Mouse (Mus musculus): ENCODE measurements around the gene Naaladl1. TPM values are rescaled to one million over a fixed set of nuclear protein-coding genes. Genes with fewer than 3 reads are reported as not detected.
A peak's percentile ranks its signal among the peaks of the same experiment; 100 is the strongest.

Gene Naaladl1
- not detected for total RNA-seq (2021)
- long read RNA-seq, experiment 1: 0 reads
- long read RNA-seq, experiment 2: 0 reads

DNA sequence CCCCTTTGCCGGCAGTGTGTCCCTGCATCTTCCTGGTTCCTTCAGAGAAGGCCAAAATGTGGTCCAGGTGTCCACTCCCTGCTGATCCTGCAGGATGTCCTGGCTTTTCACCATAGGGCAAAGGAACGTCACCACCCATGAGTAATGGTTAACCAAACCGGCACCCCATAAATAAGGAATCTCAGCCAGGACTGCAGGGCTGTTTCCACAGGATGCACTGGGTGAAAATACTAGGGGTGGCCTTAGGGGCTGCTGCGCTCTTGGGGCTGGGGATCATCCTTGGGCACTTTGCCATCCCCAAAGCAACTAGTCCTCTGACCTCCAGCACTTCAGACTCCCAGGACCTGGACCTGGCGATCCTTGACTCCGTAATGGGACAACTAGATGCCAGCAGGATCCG, at the start of gene Naaladl1:
TSS of gene Naaladl1 (plus strand) at position 197 of the 400 bp plus-strand sequence.
- intact Hi-C loops (cut with DNase I; ENCODE audit: low total_unique reads): no loop called here

DNA sequence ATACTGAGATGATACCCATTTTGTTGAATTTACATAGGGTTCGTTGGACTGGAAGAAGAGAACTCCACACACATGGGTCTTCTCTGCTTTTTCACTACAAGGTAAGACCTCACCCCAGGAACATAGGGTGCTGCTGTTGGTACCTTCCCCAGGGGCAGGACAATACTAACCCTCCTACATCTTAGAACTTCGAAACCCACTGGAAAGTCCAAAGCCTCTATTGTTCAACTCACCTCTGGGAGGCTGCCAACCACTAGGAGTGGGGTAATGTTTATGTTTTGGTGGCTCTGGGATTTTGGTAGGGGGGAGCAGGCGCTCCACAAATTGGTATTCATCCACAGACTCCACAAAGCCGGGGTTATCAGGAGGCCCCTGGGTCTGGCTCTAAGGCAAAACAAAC, 48.9 kb upstream of the Naaladl1 start:
- intact Hi-C loops (cut with DNase I; ENCODE audit: low total_unique reads): no loop called here
- no peak for DNase-seq

More for the DNA sequence above, at the start of gene Naaladl1:
- DNase-seq: no peak

DNA sequence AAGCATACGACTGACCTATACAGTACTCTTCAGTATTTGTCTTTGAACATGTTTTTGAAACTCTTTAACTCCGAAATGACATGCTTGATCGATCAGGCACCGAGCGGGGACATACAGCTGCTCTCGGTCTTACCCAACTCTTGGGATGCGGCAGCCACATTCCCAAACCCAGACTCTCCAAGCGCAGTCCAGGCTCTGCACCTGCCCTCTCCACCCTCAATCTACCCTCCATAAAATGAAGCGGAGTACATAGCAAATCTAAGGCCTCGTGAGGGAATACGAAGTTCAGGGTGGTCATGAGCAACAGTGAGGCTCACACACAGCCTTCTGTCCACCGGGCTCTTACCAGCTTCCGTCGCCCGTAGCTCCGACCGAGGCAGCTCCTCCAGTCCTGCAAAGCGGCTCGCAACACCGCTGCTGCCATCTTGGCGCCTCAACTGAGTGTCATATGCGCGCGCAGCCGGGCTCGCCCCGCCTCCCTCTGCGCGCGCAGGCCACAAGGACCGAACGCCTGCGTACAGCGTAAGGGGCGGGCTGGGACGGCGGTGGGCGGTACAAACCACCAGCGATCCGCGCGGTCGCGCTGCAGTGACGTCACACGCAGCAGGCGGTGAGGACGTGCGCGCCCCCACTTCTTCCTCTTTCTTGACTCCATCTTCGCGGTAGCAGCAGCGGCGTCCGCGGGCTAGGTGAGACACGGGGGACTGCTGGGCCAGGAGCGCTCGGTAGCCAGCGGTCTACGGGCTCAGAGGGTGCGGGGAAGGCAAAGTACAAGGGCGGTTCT, 48.1 kb upstream of the Naaladl1 start, which contains the start of the genes Mrpl49 and Fau:
TSS of gene Mrpl49 (minus strand) at position 473 of the 784 bp plus-strand sequence.
TSS of gene Fau (plus strand) at position 532 of the 784 bp plus-strand sequence.
- peak; percentile 99 for DNase-seq
- intact Hi-C loops (cut with DNase I; ENCODE audit: low total_unique reads): no loop called here

DNA sequence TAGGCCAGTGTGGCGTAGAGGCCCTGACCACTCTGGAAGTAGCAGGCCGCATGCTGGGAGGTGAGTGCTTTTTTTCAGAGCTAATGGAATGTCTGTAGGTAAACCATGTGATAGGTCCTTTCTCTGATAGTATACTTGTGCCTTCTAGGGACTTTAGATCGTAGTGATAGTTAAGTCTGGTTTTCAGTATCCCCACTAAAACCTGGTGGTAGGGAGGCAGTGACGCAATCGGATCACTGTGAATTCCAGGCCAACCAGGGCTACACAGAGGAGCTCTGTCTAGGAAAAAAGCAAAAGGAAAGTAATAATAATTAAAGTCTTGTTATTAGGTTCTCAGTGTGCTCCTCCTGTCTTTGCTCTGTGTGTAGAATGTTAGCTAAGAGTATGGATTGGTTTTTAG, 47.1 kb upstream of the Naaladl1 start:
- intact Hi-C loops (cut with DNase I; ENCODE audit: low total_unique reads): no loop called here

DNA sequence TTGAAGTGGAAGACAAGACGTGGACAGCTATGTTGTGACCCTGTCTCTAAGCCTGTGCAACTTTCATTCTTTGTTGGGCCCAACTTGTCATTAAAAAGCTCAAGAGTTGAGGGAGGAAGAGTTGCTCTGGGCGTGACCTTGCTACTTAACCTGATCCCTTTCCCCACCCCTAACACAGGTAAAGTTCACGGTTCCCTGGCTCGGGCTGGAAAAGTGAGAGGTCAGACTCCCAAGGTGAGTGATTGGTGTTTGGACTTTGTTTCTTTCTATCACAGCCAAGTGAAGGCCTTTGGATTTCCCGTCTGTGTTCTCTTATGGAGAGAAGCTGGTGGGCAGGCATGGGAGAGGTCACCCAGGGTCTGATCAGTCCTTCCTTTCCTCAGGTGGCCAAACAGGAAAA, 46.6 kb upstream of the Naaladl1 start:
- DNase-seq: no peak
- intact Hi-C loops (cut with DNase I; ENCODE audit: low total_unique reads): no loop called here

More for the DNA sequence above, 47.1 kb upstream of the Naaladl1 start:
- no peak for DNase-seq

DNA sequence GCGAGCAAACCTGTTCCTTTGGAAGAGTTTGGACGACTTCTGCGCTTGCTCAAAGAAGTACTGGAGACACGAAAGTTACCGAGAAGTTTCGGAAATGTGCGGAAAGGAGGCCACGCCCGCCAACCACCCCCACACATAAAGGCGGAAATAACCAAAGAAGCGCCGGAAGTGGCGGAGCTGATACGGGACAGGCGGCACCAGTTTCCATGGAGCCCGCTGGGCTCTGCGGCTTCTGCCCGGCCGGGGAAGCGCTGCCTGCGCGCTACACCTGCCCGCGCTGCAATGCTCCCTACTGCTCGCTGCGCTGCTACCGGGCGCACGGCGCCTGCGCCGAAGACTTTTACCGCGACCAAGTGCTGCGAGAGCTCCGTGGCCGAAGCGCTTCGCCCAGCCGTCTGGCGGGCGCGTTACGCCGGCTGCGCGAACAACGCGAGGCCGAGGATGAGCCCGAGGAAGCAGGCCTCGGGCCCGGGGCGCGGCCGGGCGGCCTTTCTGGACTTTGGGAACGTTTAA, 44.5 kb upstream of the Naaladl1 start, which contains the start of gene Znhit2:
TSS of gene Znhit2 (plus strand) at position 172 of the 513 bp plus-strand sequence.
- intact Hi-C loops (cut with DNase I; ENCODE audit: low total_unique reads): no loop called here
- DNase-seq: peak; percentile 92

DNA sequence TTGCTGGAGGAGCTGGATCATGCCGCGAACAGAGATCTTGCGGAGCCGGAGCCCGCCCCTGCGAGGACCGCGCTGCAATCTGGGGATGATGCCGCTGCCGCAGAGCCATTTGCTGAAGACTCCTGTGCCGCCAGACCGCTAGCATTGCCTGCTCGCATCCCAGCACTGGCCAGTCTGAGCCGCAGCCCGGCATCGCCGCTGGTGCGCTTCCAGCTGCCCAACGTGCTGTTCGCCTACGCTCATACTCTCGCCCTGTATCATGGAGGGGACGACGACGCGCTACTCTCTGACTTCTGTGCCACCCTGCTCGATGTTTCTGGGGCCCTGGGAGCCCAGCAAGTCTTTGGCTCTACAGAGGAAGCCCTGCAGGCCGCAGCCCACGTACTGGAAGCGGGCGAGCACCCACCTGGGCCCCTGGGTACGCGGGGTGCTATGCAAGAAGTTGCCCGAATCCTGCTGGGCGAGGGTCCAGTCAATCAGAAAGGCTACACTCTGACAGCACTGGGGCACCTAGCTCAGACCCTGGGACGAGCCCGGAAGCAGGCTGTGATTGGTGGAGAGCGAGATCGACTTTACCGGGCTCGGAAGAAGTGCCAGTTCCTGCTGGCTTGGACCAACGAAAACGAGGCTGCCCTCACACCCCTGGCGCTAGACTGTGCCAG, 43.8 kb upstream of the Naaladl1 start:
- DNase-seq: peak; percentile 42
- intact Hi-C loops (cut with DNase I; ENCODE audit: low total_unique reads): no loop called here

DNA sequence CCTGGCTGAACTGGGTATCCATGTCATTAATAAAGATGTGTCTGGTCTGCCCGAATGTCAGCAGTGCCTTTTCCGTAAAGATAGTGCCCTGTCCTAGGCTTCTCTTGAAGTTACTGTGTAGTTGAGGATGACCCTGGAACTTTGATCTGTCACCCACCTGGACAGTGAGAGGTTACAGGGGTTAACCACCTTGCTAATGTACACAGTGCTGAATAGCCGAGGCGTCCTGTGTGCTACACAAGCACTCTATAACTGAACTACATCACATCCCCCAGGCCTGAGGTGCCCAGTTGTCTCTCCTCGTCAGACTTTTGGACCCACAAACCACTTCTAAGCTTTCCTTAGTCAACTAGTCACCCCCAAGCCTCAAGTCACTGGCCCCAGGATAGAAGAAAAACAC, 43.2 kb upstream of the Naaladl1 start:
- intact Hi-C loops (cut with DNase I; ENCODE audit: low total_unique reads): no loop called here
- no peak for DNase-seq

DNA sequence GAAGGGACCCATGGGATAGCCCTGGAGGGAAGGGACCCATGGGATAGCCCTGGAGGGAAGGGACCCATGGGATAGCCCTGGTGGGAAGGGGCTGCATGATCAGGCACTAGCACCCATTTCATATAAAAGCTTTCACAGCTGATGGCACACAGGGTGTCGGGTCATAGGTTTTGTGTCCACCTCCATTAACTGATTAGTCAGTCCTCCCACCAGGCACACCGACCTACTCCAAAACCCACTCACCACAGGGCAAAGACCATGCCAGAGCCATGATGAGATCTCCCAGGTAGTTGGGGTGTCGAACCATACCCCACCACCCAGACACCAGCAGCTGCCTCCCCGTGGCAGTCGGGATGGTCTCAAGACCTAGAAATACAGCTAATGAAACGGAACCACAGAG, 42.5 kb upstream of the Naaladl1 start:
- no peak for DNase-seq
- intact Hi-C loops (cut with DNase I; ENCODE audit: low total_unique reads): no loop called here

DNA sequence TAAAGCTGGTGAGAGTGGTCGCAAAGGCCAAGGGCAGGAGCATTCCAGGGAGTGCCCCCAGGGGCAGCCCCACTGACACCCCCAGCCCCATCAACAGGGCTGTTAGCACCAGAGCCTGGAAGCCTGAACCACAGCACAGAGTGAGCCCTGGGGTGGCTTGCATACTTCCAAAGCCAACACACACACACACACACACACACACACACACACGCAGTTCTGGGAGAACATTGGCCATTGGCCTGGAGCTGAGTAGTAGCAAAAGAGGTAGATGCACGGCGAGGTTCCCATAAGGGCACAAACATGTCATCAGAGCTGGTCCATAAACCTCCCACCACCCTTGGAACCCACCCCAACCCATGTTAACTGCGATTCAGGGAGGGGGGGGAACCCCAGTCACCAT, 39.0 kb upstream of the Naaladl1 start:
- intact Hi-C loops (cut with DNase I; ENCODE audit: low total_unique reads): no loop called here
- no peak for DNase-seq

DNA sequence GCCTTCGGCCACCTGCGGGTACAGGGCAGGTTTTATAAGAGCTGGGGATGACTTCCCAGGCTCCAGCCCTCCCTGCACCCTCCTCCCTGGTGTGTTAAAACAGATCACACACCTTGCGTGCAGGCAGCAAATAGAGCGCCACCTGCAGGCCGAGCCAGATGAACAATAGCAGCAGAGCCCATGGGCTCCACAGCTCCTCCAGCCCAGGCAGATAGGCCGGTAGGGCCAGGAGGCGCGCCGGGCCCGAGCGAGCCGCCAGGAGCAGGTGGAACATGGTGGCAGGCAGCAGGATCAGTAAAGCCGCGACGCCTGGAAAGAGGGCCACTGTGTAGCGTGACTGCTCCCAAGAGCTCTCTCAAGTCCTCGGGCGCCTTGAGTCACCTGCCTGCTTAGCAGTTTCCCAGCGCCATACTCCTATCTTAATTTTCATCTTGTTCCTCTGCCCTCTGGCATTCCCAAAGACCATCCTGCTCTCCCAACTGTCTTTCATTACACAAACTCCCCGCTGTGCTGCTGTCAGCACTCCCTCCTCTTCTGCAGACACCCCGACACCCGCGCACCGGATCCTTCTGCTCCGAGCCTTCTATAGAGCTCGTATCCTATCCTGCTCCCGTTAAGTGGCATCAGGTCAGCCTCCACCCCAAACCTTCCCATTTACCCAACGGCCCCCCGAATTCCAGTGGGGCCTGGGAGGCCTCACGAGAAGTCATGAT, 38.4 kb upstream of the Naaladl1 start:
- peak; percentile 75 for DNase-seq
- intact Hi-C loops (cut with DNase I; ENCODE audit: low total_unique reads): no loop called here

DNA sequence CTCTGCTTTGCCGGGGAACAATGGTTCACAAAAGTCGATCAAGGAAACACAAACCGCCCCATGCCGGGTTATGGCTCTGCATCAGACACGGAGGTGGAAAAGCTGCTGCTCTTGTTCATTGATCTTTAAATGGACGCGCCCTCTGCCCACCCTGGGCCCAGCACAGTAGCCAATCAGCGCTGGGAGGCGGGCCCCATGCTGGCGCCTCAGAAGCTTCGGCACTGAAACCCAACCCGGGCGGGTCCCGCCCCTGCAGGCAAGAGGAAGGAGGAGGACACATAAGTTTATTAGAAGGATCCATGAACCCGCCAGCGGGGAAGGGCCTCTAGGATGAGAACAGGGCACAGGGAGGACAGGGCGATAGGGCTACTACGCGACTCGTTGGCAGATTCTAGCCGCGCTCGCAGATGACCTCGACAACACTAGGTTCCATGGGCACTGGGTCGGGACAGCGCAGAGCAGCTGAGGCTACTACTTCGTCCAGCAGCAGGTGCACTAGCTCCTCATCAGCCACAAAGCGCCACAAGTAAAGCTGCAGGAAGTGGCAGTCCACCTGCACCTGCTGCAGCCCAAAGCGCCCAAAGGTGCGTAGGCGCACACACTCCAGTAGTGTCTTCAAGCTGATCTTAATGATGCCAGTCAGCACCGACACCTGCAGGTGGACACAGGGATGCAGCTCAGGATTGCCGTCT, 37.7 kb upstream of the Naaladl1 start, which contains the start of gene Tm7sf2:
TSS of gene Tm7sf2 (minus strand) at position 650 of the 692 bp plus-strand sequence.
- intact Hi-C loops (cut with DNase I; ENCODE audit: low total_unique reads): no loop called here
- peak; percentile 93 for DNase-seq

DNA sequence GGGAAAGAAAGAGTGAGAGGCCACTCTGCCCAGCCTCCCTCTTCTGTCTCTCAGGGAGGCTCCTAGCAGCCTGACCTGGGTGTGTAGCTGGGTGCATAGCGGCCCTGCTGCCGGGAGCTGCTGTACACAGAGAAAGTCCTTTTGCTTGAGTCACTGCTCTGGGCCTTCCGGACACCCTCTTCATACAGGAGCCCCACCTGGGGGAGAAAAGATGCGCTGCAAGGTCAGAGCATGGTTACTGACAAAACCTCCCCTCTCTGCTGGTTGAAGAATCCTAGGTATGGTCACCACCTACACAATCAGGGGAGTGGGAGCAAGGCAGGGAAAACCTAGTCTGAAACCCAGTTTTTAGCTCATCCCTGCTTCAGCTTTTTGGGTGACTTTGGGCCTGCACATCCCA, 36.6 kb upstream of the Naaladl1 start:
- DNase-seq: no peak
- intact Hi-C loops (cut with DNase I; ENCODE audit: low total_unique reads): no loop called here

DNA sequence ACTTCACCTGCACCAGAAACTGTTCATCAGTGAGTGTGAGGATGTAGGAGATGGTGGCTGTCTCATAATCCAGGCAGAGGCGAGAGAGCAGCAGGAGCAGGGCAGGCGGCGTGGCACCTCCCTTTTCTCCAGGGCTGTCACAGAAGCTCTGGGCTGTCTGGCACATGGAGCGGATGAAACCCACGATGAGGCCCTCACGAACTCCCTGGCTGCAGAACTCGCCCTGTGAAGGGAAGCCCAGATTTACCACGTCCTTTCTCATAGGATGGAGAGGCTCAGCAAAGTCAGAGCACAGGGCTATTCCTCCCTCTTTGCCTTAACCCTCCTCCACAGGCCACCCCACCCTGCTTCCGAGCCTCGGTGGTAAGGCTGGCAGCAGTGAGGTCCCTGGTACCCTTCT, 35.7 kb upstream of the Naaladl1 start:
- DNase-seq: no peak
- intact Hi-C loops (cut with DNase I; ENCODE audit: low total_unique reads): no loop called here

DNA sequence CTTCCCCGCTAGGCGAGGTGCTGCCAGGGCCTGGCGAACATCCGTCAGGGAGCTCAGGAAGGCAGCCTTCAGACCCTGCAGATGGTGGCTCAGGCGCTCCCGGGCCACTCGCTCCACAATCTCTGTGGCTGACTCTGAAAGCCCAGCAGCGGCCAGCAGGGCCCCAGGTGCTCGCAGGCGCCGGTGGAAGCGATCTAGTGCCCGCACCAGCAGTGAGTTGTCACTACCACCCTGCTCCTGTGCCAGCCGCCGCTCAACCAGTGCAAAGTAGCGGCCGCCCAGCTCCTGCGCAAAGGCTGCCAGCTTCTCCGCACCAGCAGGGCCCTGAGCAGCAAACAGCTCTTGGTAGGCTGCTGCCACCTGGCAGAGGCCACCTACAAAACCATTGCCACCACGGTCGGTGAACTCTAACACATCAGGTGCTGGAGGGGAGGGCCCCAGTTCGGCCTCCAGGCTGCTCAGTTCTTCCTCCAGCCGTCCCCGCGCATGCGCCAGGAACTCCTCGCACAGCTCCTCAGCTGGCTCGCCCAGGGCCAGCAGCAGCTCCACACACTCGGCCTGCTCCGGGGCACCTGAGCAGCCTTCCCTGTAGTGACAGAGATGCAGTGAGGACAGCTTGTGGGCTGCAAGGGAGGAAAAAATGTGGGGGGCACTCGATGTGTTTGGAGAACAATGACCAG, 34.9 kb upstream of the Naaladl1 start:
- DNase-seq: no peak
- intact Hi-C loops (cut with DNase I; ENCODE audit: low total_unique reads): no loop called here

DNA sequence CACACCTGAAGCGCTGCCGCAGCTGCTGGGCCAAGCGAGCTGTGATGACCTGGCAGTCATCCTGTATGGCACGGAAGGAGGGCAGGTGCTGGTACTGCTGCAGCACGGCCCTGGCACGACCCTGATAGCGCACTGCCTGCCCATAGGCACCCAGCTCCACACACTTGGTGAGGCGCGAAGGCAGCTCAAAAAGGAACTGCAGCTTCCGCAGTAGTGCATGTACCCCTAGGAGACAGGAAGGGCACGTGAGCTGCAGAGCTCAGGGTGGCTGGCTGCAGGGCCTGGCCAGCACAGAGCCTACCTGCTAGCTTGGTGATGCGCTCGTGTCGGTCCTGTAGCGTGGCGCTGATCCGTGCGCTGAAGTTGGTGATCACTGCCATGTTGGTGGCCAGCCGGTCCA, 34.3 kb upstream of the Naaladl1 start:
- intact Hi-C loops (cut with DNase I; ENCODE audit: low total_unique reads): no loop called here
- no peak for DNase-seq

DNA sequence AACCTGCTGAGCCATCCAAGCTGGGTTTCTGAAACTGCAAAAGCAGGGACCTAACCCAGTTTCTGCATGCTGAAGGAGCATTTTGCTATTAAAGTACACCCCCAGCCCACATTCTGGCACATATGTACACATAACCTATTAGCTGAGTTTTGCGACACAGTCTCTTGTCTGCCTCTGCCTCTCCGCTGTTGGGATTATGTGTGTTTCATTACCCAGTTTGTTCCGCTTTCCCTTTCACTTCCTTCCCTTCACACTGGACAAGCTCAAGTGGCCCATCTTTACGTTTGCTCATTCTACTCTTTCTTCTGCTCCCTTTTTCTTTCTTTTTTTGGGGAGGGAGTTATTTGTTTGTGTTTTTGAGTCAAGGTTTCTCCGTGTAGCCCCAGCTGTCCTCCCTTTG, 31.7 kb upstream of the Naaladl1 start:
- intact Hi-C loops (cut with DNase I; ENCODE audit: low total_unique reads): no loop called here
- DNase-seq: no peak

DNA sequence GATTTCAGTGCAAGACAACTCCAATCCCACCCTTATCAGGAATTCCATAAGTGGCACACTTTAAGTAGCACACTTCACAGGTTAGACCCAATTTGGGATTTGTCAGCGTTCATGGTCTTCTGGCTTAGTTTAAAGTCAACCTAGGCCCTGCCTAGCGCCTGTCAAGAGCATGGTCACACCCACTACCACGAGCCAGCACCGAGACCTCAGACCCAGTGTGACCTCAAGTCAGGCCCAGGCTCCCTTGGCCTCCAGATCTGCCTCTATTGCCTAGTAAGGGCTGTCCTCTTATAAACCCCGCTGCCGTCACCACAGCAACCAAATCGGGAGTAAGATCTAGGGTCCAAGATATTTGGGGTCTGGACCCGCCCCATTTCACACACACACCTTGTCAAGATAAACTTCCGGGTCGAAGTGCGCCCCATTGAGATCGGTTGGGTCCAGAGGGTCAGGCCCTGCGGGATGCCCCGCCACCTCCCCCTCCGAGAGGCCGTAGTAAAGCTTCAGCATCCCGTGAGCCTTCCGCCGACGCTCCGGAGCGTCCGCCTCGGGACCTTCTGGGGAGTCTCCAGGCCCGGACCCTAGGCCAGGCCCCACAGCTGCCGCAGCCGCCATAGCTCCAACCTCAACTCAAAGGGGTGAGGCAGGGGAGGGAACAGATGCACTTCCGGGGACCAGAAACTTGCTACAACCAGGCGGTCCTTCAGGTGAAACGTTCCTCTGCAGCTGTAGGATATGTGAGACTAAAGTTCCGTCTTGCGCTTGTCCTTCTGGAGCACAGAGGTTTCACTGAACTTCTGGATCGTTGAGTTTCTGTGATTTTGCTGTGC, 28.8 kb upstream of the Naaladl1 start, which contains the start of gene Vps51:
TSS of gene Vps51 (minus strand) at position 668 of the 830 bp plus-strand sequence.
- intact Hi-C loops (cut with DNase I; ENCODE audit: low total_unique reads): no loop called here

More for the DNA sequence above, 28.8 kb upstream of the Naaladl1 start, which contains the start of gene Vps51:
- DNase-seq: peak; percentile 79
